Mouse (Mus musculus): ENCODE data around the gene Atg3. TPM values are rescaled to one million over a fixed set of nuclear protein-coding genes. Genes with fewer than 3 reads are reported as not detected.

Atg3 gene
- polyA plus RNA-seq, 1 experiment: 26.2 TPM

DNA sequence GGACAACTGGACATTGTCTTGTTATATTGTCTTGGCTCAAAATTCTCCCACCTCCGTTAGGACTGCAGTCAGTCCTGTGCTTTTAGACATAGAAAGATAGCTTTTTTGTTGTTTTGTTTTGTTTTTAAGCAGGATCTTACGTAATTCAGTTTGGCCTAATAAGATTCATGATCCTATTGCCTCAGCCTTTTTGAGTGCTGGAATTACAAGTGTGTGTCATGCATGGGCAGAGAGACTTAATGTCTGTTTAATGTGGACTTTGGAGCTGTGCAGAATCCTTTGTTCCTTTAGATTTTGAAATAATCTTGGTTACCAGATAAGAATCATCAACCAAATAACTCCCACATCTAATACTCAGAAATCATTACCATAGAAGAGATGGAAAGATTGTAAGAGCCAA, 20.0 kb downstream of the Atg3 start:
- Histone ChIP-seq H3K4me3 (replicated peaks; ENCODE audit: control insufficient read depth, low read depth, low read length) (no peak overlapping the region), H3K4me1 (ENCODE audit: control insufficient read depth, insufficient read depth, low read length) (no peaks in the 10 kb centered on the region), H3K27ac (ENCODE audit: control insufficient read depth, insufficient read depth, low read depth, low read length, poor library complexity) (no peak overlapping the region)
- WGBS: 85% methylated on average over 2 of the region's 2 CpGs
- no peak for TF ChIP-seq CTCF (IDR thresholded peaks at IDR 0.05; ENCODE audit: control insufficient read depth, insufficient read depth, low read length)
- no peak for TF ChIP-seq POLR2A (IDR thresholded peaks at IDR 0.05; ENCODE audit: borderline replicate concordance, control insufficient read depth, low read depth, low read length)

- Histone ChIP-seq H3K4me3 (replicated peaks; ENCODE audit: control insufficient read depth, low read depth, low read length) (no peak overlapping the region), H3K4me1 (ENCODE audit: control insufficient read depth, insufficient read depth, low read length) (no peaks in the 10 kb centered on the region), H3K27ac (ENCODE audit: control insufficient read depth, insufficient read depth, low read depth, low read length, poor library complexity) (no peak overlapping the region)
- TF ChIP-seq POLR2A (IDR thresholded peaks at IDR 0.05; ENCODE audit: borderline replicate concordance, control insufficient read depth, low read depth, low read length) (no peak), CTCF (IDR thresholded peaks at IDR 0.05; ENCODE audit: control insufficient read depth, insufficient read depth, low read length) (no peak)
- 86% methylated on average over 5 of the region's 5 CpGs for WGBS
Measured at GRCm38 (mm10) chr16:45181824-45182223, 23.2 kb downstream of the Atg3 start.

GRCm38 (mm10) chr16:45192613-45193012, 34.0 kb downstream of the Atg3 start:
- no peak overlapping the region for H3K4me3 ChIP-seq (replicated peaks; ENCODE audit: control insufficient read depth, low read depth, low read length)
- TF ChIP-seq POLR2A (IDR thresholded peaks at IDR 0.05; ENCODE audit: borderline replicate concordance, control insufficient read depth, low read depth, low read length) (no peak), CTCF (IDR thresholded peaks at IDR 0.05; ENCODE audit: control insufficient read depth, insufficient read depth, low read length) (peak; percentile 59)
- WGBS: 7% methylated on average over 1 of the region's 1 CpGs

DNA sequence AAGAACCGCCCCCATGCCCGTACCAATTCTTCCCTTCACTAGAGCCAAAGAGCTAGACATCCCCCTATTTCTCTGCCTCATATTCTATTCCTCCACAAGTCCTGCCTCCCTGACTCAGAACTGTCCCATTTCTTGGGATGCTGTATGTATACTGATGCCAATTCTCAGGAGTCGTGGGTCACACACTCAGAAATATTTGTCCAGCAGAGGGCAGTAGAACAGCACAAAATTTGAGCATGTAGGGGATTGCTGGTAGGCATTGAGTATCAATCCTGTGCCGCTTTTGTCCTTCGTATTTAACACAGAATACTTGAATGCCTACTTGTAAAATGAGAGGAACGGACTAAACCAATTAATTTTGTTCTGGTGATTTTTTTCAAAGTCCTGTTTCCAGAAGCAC, 38.2 kb downstream of the Atg3 start:
- H3K27ac ChIP-seq (ENCODE audit: control insufficient read depth, insufficient read depth, low read depth, low read length, poor library complexity): no peak overlapping the region
- H3K4me3 ChIP-seq (replicated peaks; ENCODE audit: control insufficient read depth, low read depth, low read length): no peak overlapping the region
- TF ChIP-seq CTCF (IDR thresholded peaks at IDR 0.05; ENCODE audit: control insufficient read depth, insufficient read depth, low read length) (0 out of 2 replicates have a peak, but pooled peaks have one; percentile 33), POLR2A (IDR thresholded peaks at IDR 0.05; ENCODE audit: borderline replicate concordance, control insufficient read depth, low read depth, low read length) (no peak)
- H3K4me1 ChIP-seq (ENCODE audit: control insufficient read depth, insufficient read depth, low read length): no peaks in the 10 kb centered on the region; the same call in 1 of the 2 replicates
- 36% methylated on average over 6 of the region's 6 CpGs for WGBS

More at GRCm38 (mm10) chr16:45192613-45193012, 34.0 kb downstream of the Atg3 start:
- Histone ChIP-seq H3K4me1 (ENCODE audit: control insufficient read depth, insufficient read depth, low read length) (no peaks in the 10 kb centered on the region), H3K27ac (ENCODE audit: control insufficient read depth, insufficient read depth, low read depth, low read length, poor library complexity) (no peak overlapping the region)

GRCm38 (mm10) chr16:45201395-45201794, 42.8 kb downstream of the Atg3 start:
- Histone ChIP-seq H3K4me1 (ENCODE audit: control insufficient read depth, insufficient read depth, low read length) (no peaks in the 10 kb centered on the region; the same call in 1 of the 2 replicates), H3K4me3 (replicated peaks; ENCODE audit: control insufficient read depth, low read depth, low read length) (no peak overlapping the region), H3K27ac (ENCODE audit: control insufficient read depth, insufficient read depth, low read depth, low read length, poor library complexity) (no peak overlapping the region)
- WGBS: 51% methylated on average over 2 of the region's 2 CpGs
- TF ChIP-seq CTCF (IDR thresholded peaks at IDR 0.05; ENCODE audit: control insufficient read depth, insufficient read depth, low read length) (no peak), POLR2A (IDR thresholded peaks at IDR 0.05; ENCODE audit: borderline replicate concordance, control insufficient read depth, low read depth, low read length) (no peak)

- no peaks in the 10 kb centered on the region; the same call in 1 of the 2 replicates for H3K4me1 ChIP-seq (ENCODE audit: control insufficient read depth, insufficient read depth, low read length)
- no peak for TF ChIP-seq POLR2A (IDR thresholded peaks at IDR 0.05; ENCODE audit: borderline replicate concordance, control insufficient read depth, low read depth, low read length)
- TF ChIP-seq CTCF (IDR thresholded peaks at IDR 0.05; ENCODE audit: control insufficient read depth, insufficient read depth, low read length): no peak
- no peak overlapping the region for H3K27ac ChIP-seq (ENCODE audit: control insufficient read depth, insufficient read depth, low read depth, low read length, poor library complexity)
- H3K4me3 ChIP-seq (replicated peaks; ENCODE audit: control insufficient read depth, low read depth, low read length): no peak overlapping the region
- WGBS: 28% methylated on average over 4 of the region's 4 CpGs
Measured at GRCm38 (mm10) chr16:45204438-45204837, 45.9 kb downstream of the Atg3 start.

DNA sequence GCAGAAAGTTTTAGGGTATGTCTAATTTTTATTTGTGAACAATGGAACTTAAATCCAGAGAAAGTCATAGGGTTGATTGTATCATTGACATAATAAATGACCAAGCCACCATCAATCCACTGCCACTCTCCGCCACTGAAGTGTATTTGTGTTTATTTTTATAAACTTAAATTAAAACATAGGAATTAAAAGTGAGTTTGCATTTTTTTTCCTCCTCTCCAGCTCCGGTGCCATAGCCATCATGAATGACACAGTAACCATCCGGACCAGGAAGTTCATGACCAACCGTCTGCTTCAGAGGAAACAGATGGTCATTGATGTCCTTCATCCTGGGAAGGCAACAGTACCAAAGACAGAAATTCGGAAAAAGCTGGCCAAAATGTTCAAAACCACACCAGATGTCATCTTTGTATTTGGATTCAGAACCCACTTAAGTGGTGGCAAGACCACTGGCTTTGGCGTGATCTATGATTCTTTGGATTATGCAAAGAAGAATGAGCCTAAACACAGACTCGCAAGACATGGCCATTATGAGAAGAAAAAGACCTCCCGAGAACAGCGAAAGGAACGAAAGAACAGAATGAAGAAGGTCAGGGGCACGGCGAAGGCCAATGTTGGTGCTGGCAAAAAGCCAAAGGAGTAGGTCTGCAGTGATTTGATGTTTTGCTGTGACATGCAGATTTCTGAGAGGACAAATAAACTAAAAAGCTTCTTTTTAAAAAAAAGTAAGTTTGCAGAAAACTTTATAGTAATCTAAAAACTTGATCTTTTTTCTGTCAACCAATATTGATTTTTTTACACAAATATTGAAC, 46.5 kb downstream of the Atg3 start:
- WGBS: 23% methylated on average over 12 of the region's 12 CpGs
- no peaks in the 10 kb centered on the region; the same call in 1 of the 2 replicates for H3K4me1 ChIP-seq (ENCODE audit: control insufficient read depth, insufficient read depth, low read length)
- H3K27ac ChIP-seq (ENCODE audit: control insufficient read depth, insufficient read depth, low read depth, low read length, poor library complexity): no peak overlapping the region
- H3K4me3 ChIP-seq (replicated peaks; ENCODE audit: control insufficient read depth, low read depth, low read length): no peak overlapping the region
- TF ChIP-seq CTCF (IDR thresholded peaks at IDR 0.05; ENCODE audit: control insufficient read depth, insufficient read depth, low read length) (no peak), POLR2A (IDR thresholded peaks at IDR 0.05; ENCODE audit: borderline replicate concordance, control insufficient read depth, low read depth, low read length) (no peak)

DNA sequence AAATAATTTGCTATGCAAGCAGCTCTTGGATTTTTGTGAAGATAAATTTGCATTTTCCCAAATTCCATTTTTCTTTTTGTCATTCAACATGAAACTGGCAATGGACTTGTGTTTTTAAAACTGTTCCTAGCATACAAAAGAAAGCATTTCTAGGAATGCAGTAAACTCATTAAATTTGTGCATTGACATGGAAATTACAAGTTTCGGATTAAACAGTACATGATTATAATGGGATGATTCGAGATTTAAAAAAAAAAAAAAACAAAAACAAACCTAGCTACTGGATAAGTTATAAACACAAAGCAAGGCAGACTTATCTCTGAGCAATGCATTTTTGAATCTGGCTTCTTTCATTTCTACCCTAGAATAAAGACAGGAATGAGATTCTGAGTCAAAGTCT, 63.4 kb downstream of the Atg3 start:
- WGBS: 82% methylated on average over 2 of the region's 2 CpGs
- H3K27ac ChIP-seq (ENCODE audit: control insufficient read depth, insufficient read depth, low read depth, low read length, poor library complexity): no peak overlapping the region
- no peaks in the 10 kb centered on the region; the same call in 1 of the 2 replicates for H3K4me1 ChIP-seq (ENCODE audit: control insufficient read depth, insufficient read depth, low read length)
- no peak for TF ChIP-seq CTCF (IDR thresholded peaks at IDR 0.05; ENCODE audit: control insufficient read depth, insufficient read depth, low read length)
- no peak for TF ChIP-seq POLR2A (IDR thresholded peaks at IDR 0.05; ENCODE audit: borderline replicate concordance, control insufficient read depth, low read depth, low read length)
- no peak overlapping the region for H3K4me3 ChIP-seq (replicated peaks; ENCODE audit: control insufficient read depth, low read depth, low read length)
